ENCODE assay signal across 8 mouse cellular contexts in genomic region chr9:47624565-47625520, GRCm38 (mm10).
DNase-seq lines count a peak whose midpoint lies in the region; ATAC-seq lines count a peak whose summit lies in the region.

No protein-coding gene starts in this region.

- no peaks in the 10 kb centered on the region for H3K27me3 ChIP-seq in midbrain, embryonic 14.5 days (ENCODE audit: control insufficient read depth, insufficient read depth, low read length)

- H3K36me3 ChIP-seq in midbrain, embryonic 14.5 days (ENCODE audit: control insufficient read depth, insufficient read depth, low read length) = no peaks in the 10 kb centered on the region

- no peak overlapping the region for H3K4me2 ChIP-seq in midbrain, embryonic 14.5 days (ENCODE audit: low read length)

- H3K9me3 ChIP-seq in midbrain, embryonic 14.5 days (ENCODE audit: control insufficient read depth, low read length) = no peaks in the 10 kb centered on the region

- H3K9ac ChIP-seq in midbrain, embryonic 14.5 days (replicated peaks; ENCODE audit: low read length) = no peak overlapping the region

- H3K4me1 ChIP-seq in midbrain, embryonic 14.5 days (ENCODE audit: control insufficient read depth, insufficient read depth, low read length) = no peaks in the 10 kb centered on the region

- peak; percentile 58 for DNase-seq in adrenal gland, adult 2 months
- no peak for DNase-seq in adrenal gland, postnatal 4 days (ENCODE audit: low spot score in 2 of 2)
- DNase-seq in testis, postnatal 14 days (ENCODE audit: low spot score) = peak; percentile 21
- no peak for DNase-seq in testis, postnatal 10 days (ENCODE audit: low spot score)
- peak; percentile 13 to 28 for DNase-seq in kidney, postnatal 36 days
- peak; percentile 14 for DNase-seq in ovary, postnatal 36 days (ENCODE audit: low spot score)
- DNase-seq in thymus, postnatal 14 days = no peak
- no peak for DNase-seq in midbrain, embryonic 14.5 days

- ATAC-seq in midbrain, embryonic 14.5 days (ENCODE audit: low FRiP score, low TSS enrichment) = no peak

- H3K27ac ChIP-seq in midbrain, embryonic 14.5 days (replicated peaks; ENCODE audit: low read depth, low read length) = no peak overlapping the region

- WGBS in midbrain, embryonic 14.5 days = 94% methylated on average over 17 of the region's 17 CpGs

- H3K4me3 ChIP-seq in midbrain, embryonic 14.5 days (replicated peaks; ENCODE audit: low read depth, low read length) = no peak overlapping the region

Comparison
In these comparisons a context has a peak if more than half of its experiments do, and no peak if none do; other contexts are left out.
1. DNase-seq: peak in adrenal gland, adult 2 months (single experiment), testis, postnatal 14 days (single experiment), kidney, postnatal 36 days (2 of 2) and ovary, postnatal 36 days (single experiment); none in adrenal gland, postnatal 4 days (0 of 2), testis, postnatal 10 days (single experiment), thymus, postnatal 14 days (single experiment) and midbrain, embryonic 14.5 days (single experiment).